Mouse (Mus musculus) cerebellum, postnatal 36 days (tissue): ENCODE data around the gene Csn1s2b.
"Not testable (repeated sequence)": the region's sequence is repeated elsewhere in the genome, so short reads cannot be mapped to it uniquely, and the experiment has no call there.

Source experiments
- DNase-seq, 2 experiments: peaks; one replicate each; pipeline ENCODE4 v3.0.0; 2021 to 2022; ENCODE audit warnings: mixed read lengths in 2 of 2

Csn1s2b gene

DNA sequence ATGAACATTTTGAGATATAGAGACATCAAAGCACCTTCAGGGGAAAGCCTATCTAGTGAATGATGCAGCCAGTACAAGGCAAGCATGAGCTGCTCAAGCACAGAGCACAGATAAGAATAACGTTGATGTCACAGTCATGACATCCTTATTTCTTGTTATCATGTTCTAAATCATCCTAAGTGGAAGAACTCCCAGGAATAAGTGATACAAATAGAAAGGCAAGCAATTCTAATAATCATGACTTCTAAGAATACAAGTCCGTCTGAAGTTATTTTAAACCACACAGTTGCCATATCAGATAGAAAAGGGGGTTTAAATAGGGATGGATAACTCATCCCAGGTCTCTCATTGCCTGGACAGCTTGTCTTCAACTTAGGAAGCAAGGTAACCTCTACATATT lies at the start of gene Csn1s2b:
Gene Csn1s2b, plus strand, starts transcription at position 301 of the 400 bp plus-strand sequence.
- DNase-seq, result no peak

DNA sequence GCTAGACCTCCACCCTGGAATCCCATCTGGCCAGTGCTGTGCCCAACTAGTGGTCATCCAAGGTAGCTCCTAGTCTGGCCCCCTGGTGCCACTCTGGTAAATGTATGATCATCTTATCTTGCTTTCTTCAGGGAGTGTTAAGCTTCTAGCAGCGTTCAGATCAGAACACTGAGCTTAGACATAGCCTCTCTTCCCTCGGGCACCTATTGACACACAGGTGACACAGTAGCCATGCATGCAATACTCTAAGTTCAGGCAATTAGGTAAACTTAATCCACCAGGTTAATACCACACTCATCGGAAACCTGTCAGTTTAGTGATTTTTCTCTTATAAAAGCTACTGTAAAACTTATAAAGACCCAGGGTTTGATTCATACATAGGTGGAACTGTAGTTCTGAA lies 43.3 kb upstream of the Csn1s2b start:
- no peak for DNase-seq

DNA sequence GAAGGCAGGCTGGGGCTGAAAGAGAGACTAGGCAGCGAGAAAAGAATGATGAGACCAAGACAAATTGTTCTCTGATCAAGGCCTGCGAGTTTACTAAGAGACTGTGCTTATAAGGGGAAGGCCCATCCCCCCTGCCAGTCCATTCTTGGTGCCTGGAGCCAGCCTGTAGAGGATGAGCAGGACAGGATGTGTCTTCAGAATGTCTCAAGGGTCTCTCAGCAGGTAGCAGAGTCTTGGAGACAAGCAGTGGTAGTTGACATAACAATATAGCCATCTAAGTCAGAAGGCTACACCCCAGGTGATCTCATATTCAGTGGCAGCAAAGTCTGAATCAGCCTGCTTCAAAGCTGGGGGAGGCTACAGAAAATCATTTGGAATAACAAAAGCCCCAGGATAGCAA lies 35.7 kb upstream of the Csn1s2b start:
- not testable (repeated sequence) for DNase-seq

DNA sequence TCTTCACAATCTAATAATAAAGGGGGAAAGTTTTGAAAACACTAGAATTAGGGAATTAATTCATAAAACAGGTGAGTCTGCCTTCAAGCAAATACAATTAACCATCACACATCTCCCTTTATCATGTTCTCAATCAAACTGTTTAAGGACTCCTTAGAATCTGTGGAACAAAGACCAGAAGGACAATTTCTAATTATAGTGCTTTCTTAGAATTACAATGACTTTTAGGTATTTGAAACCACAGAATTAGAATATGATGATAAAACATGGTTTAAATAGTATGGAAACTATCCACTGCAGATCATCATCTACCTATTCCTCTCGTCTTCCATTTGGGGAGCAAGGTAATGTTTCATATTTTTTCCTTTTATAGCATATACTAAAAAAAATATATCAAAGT lies 33.6 kb upstream of the Csn1s2b start, which contains the start of gene Csn1s2a:
Gene Csn1s2a, plus strand, starts transcription at position 301 of the 400 bp plus-strand sequence.
- no peak for DNase-seq

DNA sequence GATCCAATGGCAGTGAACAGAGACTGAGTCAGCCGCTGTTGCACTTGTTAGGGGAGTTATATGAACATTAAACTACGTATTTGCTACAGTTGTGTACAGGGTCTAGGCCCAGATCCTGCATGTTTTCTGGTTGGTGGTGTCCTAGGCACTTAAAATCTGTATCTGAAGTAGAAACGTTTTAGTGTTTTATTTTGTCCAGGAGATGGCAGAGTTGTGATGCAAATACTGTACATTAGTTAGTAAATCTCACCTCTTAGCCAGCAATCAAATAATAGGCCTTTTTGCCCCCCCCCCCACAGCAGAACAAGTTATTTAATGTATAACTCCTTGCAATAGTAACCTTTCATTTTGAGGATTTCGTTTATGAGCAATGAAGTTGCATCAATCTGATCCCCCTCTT lies 25.2 kb upstream of the Csn1s2b start:
- no peak for DNase-seq

DNA sequence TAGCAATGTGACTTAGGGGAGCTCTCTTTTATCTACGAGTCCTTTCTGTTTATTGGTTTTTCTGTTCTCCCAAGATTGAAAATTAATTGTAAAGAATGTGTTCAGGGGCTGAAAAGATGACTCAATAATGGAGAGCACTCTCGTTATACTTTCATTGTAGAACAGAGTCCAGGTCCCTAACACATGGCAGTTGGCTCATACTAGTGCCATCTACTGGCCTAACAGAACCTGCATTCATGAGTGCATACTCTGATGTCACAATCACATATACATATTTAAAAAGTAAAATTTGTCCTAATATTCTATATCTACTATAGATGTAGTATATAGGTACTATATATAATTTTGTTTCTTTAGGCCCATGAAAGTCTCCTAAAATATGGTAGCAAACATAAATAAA lies 1.4 kb downstream of the Csn1s2b start:
- no peak for DNase-seq

DNA sequence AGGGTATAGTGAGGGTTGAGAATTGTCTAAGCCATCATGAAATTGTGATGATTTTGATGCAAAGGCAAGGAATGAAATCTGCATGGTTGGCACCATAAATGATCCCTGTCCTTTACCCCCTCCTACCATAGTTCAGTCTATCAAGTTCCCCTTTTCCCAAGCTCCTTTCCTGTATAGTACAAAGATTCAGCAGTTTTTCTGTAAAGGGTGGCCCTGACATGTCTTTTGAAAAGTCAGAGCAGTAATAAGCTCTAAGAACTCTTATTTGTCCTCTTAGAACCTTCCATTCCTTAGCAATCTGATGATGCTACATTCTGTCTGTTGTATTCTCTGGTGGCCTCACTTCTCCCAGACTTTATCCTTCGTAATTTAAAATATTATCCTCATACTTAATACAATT lies 17.5 kb downstream of the Csn1s2b start, which contains the start of gene Prr27:
Gene Prr27, plus strand, starts transcription at position 301 of the 400 bp plus-strand sequence.
- no peak for DNase-seq

DNA sequence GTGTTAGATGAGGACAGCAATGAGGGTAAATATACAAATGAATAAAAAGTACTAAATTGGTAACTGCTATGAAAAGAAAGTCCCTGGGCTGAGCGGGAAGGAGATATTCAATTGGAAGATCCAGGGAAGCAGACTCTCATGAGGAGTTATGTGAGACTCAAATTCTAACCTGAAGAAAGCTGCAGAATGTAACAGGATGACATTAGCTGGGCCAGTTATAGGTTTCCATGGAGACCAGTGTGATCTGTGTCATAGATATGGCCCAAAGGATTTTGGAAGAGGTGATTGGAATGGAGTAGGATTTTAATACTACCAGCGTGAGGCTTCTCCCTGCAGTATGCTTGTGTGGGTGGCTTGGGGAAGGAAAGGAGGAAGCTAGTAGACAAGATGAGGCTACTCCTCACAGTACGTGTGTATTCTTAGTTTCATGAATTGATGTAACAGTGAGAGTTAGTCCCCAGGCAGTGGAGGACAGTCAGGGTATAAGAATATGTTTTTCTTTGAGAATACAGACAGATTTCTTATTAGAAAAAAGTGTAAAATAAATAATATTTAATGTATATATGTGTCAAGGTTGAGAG lies 47.3 kb downstream of the Csn1s2b start:
- no peak for DNase-seq

DNA sequence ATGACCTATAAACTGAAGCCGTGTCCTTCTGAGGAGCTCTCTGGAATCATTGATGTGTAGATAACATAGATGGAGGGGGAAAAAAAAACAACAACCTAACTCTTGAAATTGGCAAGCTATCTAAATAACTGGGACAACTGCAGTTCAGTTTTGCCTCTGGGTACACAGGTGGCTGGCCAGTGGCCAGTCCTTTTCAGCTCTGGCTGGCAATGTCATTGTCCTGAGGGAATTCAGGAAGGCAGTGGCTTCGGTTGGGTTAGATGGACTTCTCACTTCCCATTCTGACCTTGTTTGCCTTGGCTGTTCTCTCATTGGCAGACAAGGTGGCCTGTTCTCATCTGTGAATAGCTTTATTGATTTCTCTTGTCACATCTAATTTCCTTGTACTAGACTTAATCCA lies 62.2 kb downstream of the Csn1s2b start:
- DNase-seq, result peak; percentile 12 to 21

DNA sequence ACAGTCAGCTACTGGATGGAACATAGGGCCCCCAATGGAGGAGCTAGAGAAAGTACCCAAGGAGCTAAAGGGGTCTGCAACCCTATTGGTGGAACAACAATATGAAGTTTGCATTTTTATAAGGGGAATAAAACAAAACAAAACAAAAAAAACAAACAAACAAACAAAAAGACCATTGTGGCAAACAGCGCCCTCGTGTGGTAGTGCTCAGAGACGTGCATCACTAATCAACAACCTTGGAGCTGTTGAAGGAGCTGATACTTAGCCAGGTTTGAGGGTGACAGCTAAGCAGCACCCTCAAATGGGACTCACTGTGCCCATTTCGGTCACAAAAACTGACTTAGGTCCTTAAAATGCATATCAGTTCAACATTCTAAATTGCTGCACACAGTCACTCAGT lies 63.5 kb downstream of the Csn1s2b start:
- DNase-seq, result no peak
